Comparison of ENCODE assay signal across 13 mouse cellular contexts in the genomic region with DNA sequence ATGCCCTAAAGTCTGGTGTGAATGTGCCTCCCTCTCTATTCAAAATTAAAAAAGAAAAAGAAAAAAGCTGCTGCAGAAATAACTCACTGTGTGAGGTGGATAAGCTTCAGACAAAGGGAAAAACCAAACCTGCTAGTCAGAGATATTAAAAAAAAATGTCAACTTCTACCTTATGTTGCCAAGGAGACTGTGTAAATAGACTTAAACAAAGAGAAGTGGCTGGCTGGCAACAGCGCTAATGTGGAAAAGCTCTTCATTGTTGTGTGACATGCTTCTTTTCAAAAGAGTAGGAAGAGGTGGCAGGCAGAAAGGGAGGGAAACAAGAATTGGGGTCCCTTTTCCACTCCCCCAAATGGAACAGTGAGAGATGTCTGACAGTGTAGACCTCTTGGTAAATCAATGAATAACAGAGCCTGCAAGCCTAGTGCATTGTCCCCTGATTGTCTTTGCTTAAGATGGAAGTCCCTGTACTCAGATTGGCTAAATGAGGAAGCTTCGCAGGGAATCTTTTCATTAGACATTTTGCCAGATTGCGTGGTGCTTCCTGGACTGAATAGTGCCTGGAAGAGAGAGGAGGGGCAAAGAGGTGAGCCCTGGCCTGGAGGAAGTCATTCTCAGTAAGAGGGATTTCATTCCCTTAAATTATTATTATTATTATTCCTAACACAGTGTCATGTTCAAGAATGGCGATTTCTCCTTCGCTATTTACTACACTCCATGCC. TPM values are rescaled to one million over a fixed set of nuclear protein-coding genes. Genes with fewer than 3 reads are reported as not detected.
DNase-seq lines count a peak whose midpoint lies in the region; ATAC-seq and TF ChIP-seq lines count a peak whose summit lies in the region.
"Had no signal": no experiment of that assay in that cellular context is flagged by ENCODE, and none has a peak within 500 bp of the region (broad histone marks: within the 10 kb centered on the region; RNA-seq: fewer than 3 reads in every experiment).

No protein-coding gene starts in this region.

- H3K4me2 ChIP-seq in heart, embryonic 13.5 days: no peak overlapping the region
- H3K4me2 ChIP-seq in forebrain, embryonic 14.5 days (ENCODE audit: low read length): no peak overlapping the region
- H3K4me2 ChIP-seq in lung, embryonic 14.5 days: no peak overlapping the region
- no peak overlapping the region for H3K4me2 ChIP-seq in midbrain, embryonic 16.5 days (ENCODE audit: low read length)
- H3K4me2 ChIP-seq: embryonic facial prominence, embryonic 13.5 days; kidney, embryonic 15.5 days had no signal

- no peak overlapping the region for H3K9ac ChIP-seq in heart, embryonic 13.5 days
- H3K9ac ChIP-seq in forebrain, embryonic 14.5 days (ENCODE audit: low read length): no peak overlapping the region
- H3K9ac ChIP-seq in lung, embryonic 14.5 days: no peak overlapping the region
- H3K9ac ChIP-seq in midbrain, embryonic 16.5 days (ENCODE audit: low read depth, low read length): no peak overlapping the region
- H3K9ac ChIP-seq: embryonic facial prominence, embryonic 13.5 days; kidney, embryonic 15.5 days had no signal

- 72% methylated on average over 5 of the region's 5 CpGs for WGBS in heart, embryonic 13.5 days
- 57% methylated on average over 5 of the region's 5 CpGs for WGBS in forebrain, embryonic 14.5 days
- WGBS in lung, embryonic 14.5 days: 78% methylated on average over 5 of the region's 5 CpGs
- WGBS in midbrain, embryonic 16.5 days: 41% methylated on average over 5 of the region's 5 CpGs

- H3K36me3 ChIP-seq in heart, embryonic 13.5 days: peaks cover 8% of the 10 kb centered on the region
- no peaks in the 10 kb centered on the region for H3K36me3 ChIP-seq in forebrain, embryonic 14.5 days (ENCODE audit: control insufficient read depth, insufficient read depth, low read length)
- H3K36me3 ChIP-seq in lung, embryonic 14.5 days (ENCODE audit: insufficient read depth): no peaks in the 10 kb centered on the region
- H3K36me3 ChIP-seq in midbrain, embryonic 16.5 days (ENCODE audit: control insufficient read depth, insufficient read depth, low read length): no peaks in the 10 kb centered on the region
- H3K36me3 ChIP-seq: embryonic facial prominence, embryonic 13.5 days; kidney, embryonic 15.5 days had no signal

- H3K4me1 ChIP-seq in heart, embryonic 13.5 days: peaks cover 63% of the 10 kb centered on the region
- H3K4me1 ChIP-seq in forebrain, embryonic 14.5 days (ENCODE audit: control insufficient read depth, insufficient read depth, low read length): peaks cover 5% of the 10 kb centered on the region; the same call in 1 of the 2 replicates
- no peaks in the 10 kb centered on the region; the same call in 1 of the 2 replicates for H3K4me1 ChIP-seq in lung, embryonic 14.5 days (ENCODE audit: insufficient read depth)
- peaks cover 5% of the 10 kb centered on the region for H3K4me1 ChIP-seq in midbrain, embryonic 16.5 days (ENCODE audit: control insufficient read depth, insufficient read depth, low read length)
- H3K4me1 ChIP-seq: kidney, embryonic 15.5 days had no signal

- no peak for ATAC-seq in heart, embryonic 13.5 days (ENCODE audit: extremely low read depth, insufficient number of reproducible peaks, low FRiP score, low TSS enrichment)
- ATAC-seq in forebrain, embryonic 14.5 days: peak; percentile 59
- peak; percentile 73 for ATAC-seq in lung, embryonic 14.5 days (ENCODE audit: insufficient read depth)
- peak; percentile 65 for ATAC-seq in midbrain, embryonic 16.5 days
- ATAC-seq: CD4-positive, CD25-positive, alpha-beta regulatory T cell, adult 4 months had no signal

- no peak overlapping the region for H3K4me3 ChIP-seq in heart, embryonic 13.5 days
- no peak overlapping the region for H3K4me3 ChIP-seq in forebrain, embryonic 14.5 days (ENCODE audit: low read depth, low read length)
- no peak overlapping the region for H3K4me3 ChIP-seq in lung, embryonic 14.5 days (ENCODE audit: low read depth, low read length)
- no peak overlapping the region for H3K4me3 ChIP-seq in midbrain, embryonic 16.5 days (ENCODE audit: low read depth, low read length)
- H3K4me3 ChIP-seq: embryonic facial prominence, embryonic 13.5 days; kidney, embryonic 15.5 days had no signal

- peak overlapping the region; percentile 48 for H3K27ac ChIP-seq in heart, embryonic 13.5 days (replicated peaks)
- H3K27ac ChIP-seq in forebrain, embryonic 14.5 days (ENCODE audit: low read depth, low read length): peak overlapping the region; percentile 52; the same call in 1 of the 2 replicates
- H3K27ac ChIP-seq in lung, embryonic 14.5 days (ENCODE audit: low read depth): peak overlapping the region; percentile 74; the same call in 1 of the 2 replicates
- peak overlapping the region; percentile 72 for H3K27ac ChIP-seq in midbrain, embryonic 16.5 days (ENCODE audit: low read length)
- H3K27ac ChIP-seq: embryonic facial prominence, embryonic 13.5 days; kidney, embryonic 15.5 days had no signal

- H3K9me3 ChIP-seq in heart, embryonic 13.5 days: no peaks in the 10 kb centered on the region
- H3K9me3 ChIP-seq in forebrain, embryonic 14.5 days (replicated peaks; ENCODE audit: control insufficient read depth, low read length): no peaks in the 10 kb centered on the region
- no peaks in the 10 kb centered on the region for H3K9me3 ChIP-seq in lung, embryonic 14.5 days (ENCODE audit: low read depth, low read length)
- no peaks in the 10 kb centered on the region for H3K9me3 ChIP-seq in midbrain, embryonic 16.5 days (replicated peaks; ENCODE audit: control insufficient read depth, low read length, poor library complexity, severe bottlenecking)
- H3K9me3 ChIP-seq: embryonic facial prominence, embryonic 13.5 days; kidney, embryonic 15.5 days had no signal

- DNase-seq in heart, postnatal 10 days: no peak
- peak; percentile 68 for DNase-seq in forebrain, embryonic 14.5 days (ENCODE audit: low spot score)
- peak; percentile 58 for DNase-seq in lung, embryonic 14.5 days
- no peak for DNase-seq in urinary bladder, postnatal 4 days (ENCODE audit: low spot score in 2 of 2)
- DNase-seq in right cerebral cortex, postnatal 4 days: no peak
- DNase-seq in urinary bladder, postnatal 10 days (ENCODE audit: low spot score): no peak
- DNase-seq: gastrocnemius, postnatal 36 days had no signal

- no peak for TF ChIP-seq CTCF in lung, embryonic 14.5 days (IDR thresholded peaks at IDR 0.05; ENCODE audit: low read depth)

- intact Hi-C loops in heart, postnatal 10 days (cut with DNase I): no loop called here

- no peaks in the 10 kb centered on the region for H3K27me3 ChIP-seq in heart, embryonic 13.5 days (replicated peaks)
- no peaks in the 10 kb centered on the region for H3K27me3 ChIP-seq in forebrain, embryonic 14.5 days (replicated peaks; ENCODE audit: control insufficient read depth, insufficient read depth, low read length)
- no peaks in the 10 kb centered on the region for H3K27me3 ChIP-seq in lung, embryonic 14.5 days (ENCODE audit: insufficient read depth, low read length)
- H3K27me3 ChIP-seq in midbrain, embryonic 16.5 days (ENCODE audit: control insufficient read depth, insufficient read depth, low read depth, low read length): no peaks in the 10 kb centered on the region
- H3K27me3 ChIP-seq: embryonic facial prominence, embryonic 13.5 days; kidney, embryonic 15.5 days had no signal

RNA-seq across cellular contexts. Expression of gene Gm11096, which starts 59.3 kb away (rescaled TPM):
- polyA plus RNA-seq in heart, embryonic 13.5 days (2015; fragmentation: Nextera tagmentation; extraction: Ambion mirVana): not detected in 2 replicates
- total RNA-seq in heart, postnatal 10 days (2021): not detected
- polyA plus RNA-seq in forebrain, embryonic 14.5 days (2014; fragmentation: Nextera tagmentation; extraction: Ambion mirVana): not detected in 2 replicates
- not detected in 2 replicates for polyA plus RNA-seq in lung, embryonic 14.5 days (2014; fragmentation: Nextera tagmentation; extraction: Ambion mirVana)
- polyA plus RNA-seq in midbrain, embryonic 16.5 days (2015; fragmentation: Nextera tagmentation; extraction: Ambion mirVana): not detected in 2 replicates
- total RNA-seq: gastrocnemius, postnatal 36 days had no signal
- polyA plus RNA-seq: CD4-positive, CD25-positive, alpha-beta regulatory T cell, adult 4 months; embryonic facial prominence, embryonic 13.5 days; kidney, embryonic 15.5 days; limb, embryonic 11.5 days had no signal

Comparison
In these comparisons a context has a peak if more than half of its experiments do, and no peak if none do; other contexts are left out.
1. DNase-seq: peak in forebrain, embryonic 14.5 days (single experiment) and lung, embryonic 14.5 days (single experiment); none in heart, postnatal 10 days (0 of 2), urinary bladder, postnatal 4 days (0 of 2), right cerebral cortex, postnatal 4 days (single experiment) and urinary bladder, postnatal 10 days (single experiment).
2. Peak in every context shown above with its lines, with median percentiles within 50 percentile points of each other: H3K27ac ChIP-seq.